Mouse (Mus musculus) hindbrain, embryonic 13.5 days (tissue): ENCODE measurements around the gene Kiz. TPM values are rescaled to one million over a fixed set of nuclear protein-coding genes. Genes with fewer than 3 reads are reported as not detected.

Experiments
- ATAC-seq: fragments of 200-750 bp; cut with Nextera tagmentation; 2 replicates; pipeline ENCODE4 v1.8.0; 2017; ENCODE audit warnings: moderate TSS enrichment; ENCODE audit not compliant: low FRiP score
- H3K27ac ChIP-seq: fragments of 300-500 bp; sonication (generic); 2 replicates; pipeline ENCODE4 v1.5.1; 2015; ENCODE audit warnings: inconsistent platforms, mild to moderate bottlenecking, moderate library complexity
- H3K27me3 ChIP-seq: fragments of 300-500 bp; sonication (generic); 2 replicates; pipeline ENCODE4 v1.6.1; 2015; ENCODE audit warnings: mild to moderate bottlenecking, inconsistent platforms
- H3K36me3 ChIP-seq: fragments of 300-500 bp; sonication (generic); 2 replicates; pipeline ENCODE4 v1.6.1; 2015; ENCODE audit warnings: mild to moderate bottlenecking, inconsistent platforms
- H3K4me1 ChIP-seq: fragments of 300-500 bp; sonication (generic); replicated peaks from 2 replicates; pipeline ENCODE4 v1.6.1; 2015; ENCODE audit warnings: inconsistent platforms
- H3K4me2 ChIP-seq: fragments of 300-500 bp; sonication (generic); 2 replicates; pipeline ENCODE4 v1.6.1; 2015; ENCODE audit warnings: inconsistent platforms, mild to moderate bottlenecking, moderate library complexity
- H3K4me3 ChIP-seq: fragments of 300-500 bp; sonication (generic); 2 replicates; pipeline ENCODE4 v1.5.1; 2015; ENCODE audit warnings: mild to moderate bottlenecking, inconsistent platforms
- H3K9ac ChIP-seq: fragments of 300-500 bp; sonication (generic); 2 replicates; pipeline ENCODE4 v1.6.1; 2015; ENCODE audit warnings: mild to moderate bottlenecking, inconsistent platforms
- H3K9me3 ChIP-seq: fragments of 300-500 bp; sonication (generic); 2 replicates; pipeline ENCODE4 v1.6.1; 2016; ENCODE audit warnings: inconsistent platforms
- WGBS: fragments of 180-500 bp; shearing (Covaris S2); methylation state at CpG from one replicate; pipeline ENCODE4 v1.1.7; 2015; 5-methylcytosine and 5-hydroxymethylcytosine counted together
- polyA plus RNA-seq: library from polyadenylated mRNA; unstranded; fragments of >200 nt; fragmentation: Nextera tagmentation; extraction: Ambion mirVana; gene quantifications from 2 replicates; pipeline ENCODE4 v1.2.1, GENCODE M21; 2015

The Kiz gene
- polyA plus RNA-seq, 1 experiment from 2014 or later: 28.3 TPM

GRCm38 (mm10) chr2:146948223-146948776, 92.6 kb downstream of the Kiz start:
- Histone ChIP-seq H3K9me3 (no peaks in the 10 kb centered on the region), H3K36me3 (no peaks in the 10 kb centered on the region), H3K4me1 (no peaks in the 10 kb centered on the region), H3K9ac (no peak overlapping the region), H3K4me3 (no peak overlapping the region), H3K27me3 (peaks cover 73% of the 10 kb centered on the region), H3K4me2 (no peak overlapping the region), H3K27ac (no peak overlapping the region)
- ATAC-seq: no peak
- 32% methylated on average over 8 of the region's 8 CpGs for WGBS

GRCm38 (mm10) chr2:146956366-146956765, 100.7 kb downstream of the Kiz start:
- Histone ChIP-seq H3K27me3 (peaks cover 51% of the 10 kb centered on the region), H3K4me1 (peaks cover 3% of the 10 kb centered on the region; the same call in 1 of the 2 replicates), H3K4me2 (no peak overlapping the region), H3K9ac (no peak overlapping the region), H3K36me3 (no peaks in the 10 kb centered on the region), H3K4me3 (no peak overlapping the region), H3K9me3 (no peaks in the 10 kb centered on the region), H3K27ac (no peak overlapping the region)
- no peak for ATAC-seq
- 11% methylated on average over 6 of the region's 6 CpGs for WGBS

- ATAC-seq: peak; percentile 92
- H3K9ac ChIP-seq: peak overlapping the region; percentile 65
- H3K4me3 ChIP-seq: peak overlapping the region; percentile 39
- H3K27ac ChIP-seq: peak overlapping the region; percentile 89
- H3K9me3 ChIP-seq: no peaks in the 10 kb centered on the region
- 7% methylated on average over 11 of the region's 11 CpGs for WGBS
- H3K4me2 ChIP-seq: peak overlapping the region; percentile 68
- H3K36me3 ChIP-seq: no peaks in the 10 kb centered on the region
- peaks cover 3% of the 10 kb centered on the region; the same call in 1 of the 2 replicates for H3K4me1 ChIP-seq
- H3K27me3 ChIP-seq: peaks cover 42% of the 10 kb centered on the region
Measured at GRCm38 (mm10) chr2:146958398-146958911, 102.8 kb downstream of the Kiz start.

- peak overlapping the region; percentile 39 for H3K4me3 ChIP-seq
- peak overlapping the region; percentile 89 for H3K27ac ChIP-seq
- H3K9ac ChIP-seq: peak overlapping the region; percentile 65
- under 1% methylated on average over 21 of the region's 21 CpGs for WGBS
- no peaks in the 10 kb centered on the region for H3K36me3 ChIP-seq
- peaks cover 35% of the 10 kb centered on the region for H3K27me3 ChIP-seq
- peak; percentile 81 for ATAC-seq
- peaks cover 3% of the 10 kb centered on the region; the same call in 1 of the 2 replicates for H3K4me1 ChIP-seq
- H3K9me3 ChIP-seq: no peaks in the 10 kb centered on the region
- peak overlapping the region; percentile 68 for H3K4me2 ChIP-seq
Measured at GRCm38 (mm10) chr2:146958951-146959821, 103.5 kb downstream of the Kiz start.

- Histone ChIP-seq H3K9me3 (no peaks in the 10 kb centered on the region), H3K4me1 (no peaks in the 10 kb centered on the region), H3K4me3 (no peak overlapping the region), H3K9ac (no peak overlapping the region), H3K27ac (no peak overlapping the region), H3K27me3 (no peaks in the 10 kb centered on the region), H3K36me3 (peaks cover 6% of the 10 kb centered on the region), H3K4me2 (no peak overlapping the region)
- no peak for ATAC-seq
- 87% methylated on average over 3 of the region's 3 CpGs for WGBS
Measured at GRCm38 (mm10) chr2:146975024-146975423, 119.4 kb downstream of the Kiz start.

- no peak overlapping the region for H3K9ac ChIP-seq
- ATAC-seq: no peak
- H3K4me1 ChIP-seq: no peaks in the 10 kb centered on the region
- no peaks in the 10 kb centered on the region for H3K9me3 ChIP-seq
- H3K36me3 ChIP-seq: peaks cover under 1% of the 10 kb centered on the region
- no peak overlapping the region for H3K4me2 ChIP-seq
- H3K27ac ChIP-seq: no peak overlapping the region
- H3K4me3 ChIP-seq: no peak overlapping the region
- 0 out of 2 replicates have a peak, but pooled peaks cover 2% of the 10 kb centered on the region for H3K27me3 ChIP-seq
- 75% methylated on average over 3 of the region's 3 CpGs for WGBS
Measured at GRCm38 (mm10) chr2:146975453-146976028, 119.9 kb downstream of the Kiz start.

- Histone ChIP-seq H3K4me3 (no peak overlapping the region), H3K9ac (no peak overlapping the region), H3K4me2 (no peak overlapping the region), H3K27me3 (0 out of 2 replicates have a peak, but pooled peaks cover 2% of the 10 kb centered on the region), H3K27ac (no peak overlapping the region), H3K36me3 (no peaks in the 10 kb centered on the region), H3K4me1 (no peaks in the 10 kb centered on the region), H3K9me3 (no peaks in the 10 kb centered on the region)
- WGBS: 91% methylated on average over 2 of the region's 2 CpGs
- ATAC-seq: no peak
Measured at GRCm38 (mm10) chr2:146982786-146983185, 127.1 kb downstream of the Kiz start.

GRCm38 (mm10) chr2:146984831-146985230, 129.2 kb downstream of the Kiz start:
- Histone ChIP-seq H3K4me3 (no peak overlapping the region), H3K4me2 (no peak overlapping the region), H3K4me1 (no peaks in the 10 kb centered on the region), H3K9ac (no peak overlapping the region), H3K27ac (no peak overlapping the region), H3K27me3 (0 out of 2 replicates have a peak, but pooled peaks cover 2% of the 10 kb centered on the region), H3K9me3 (no peaks in the 10 kb centered on the region), H3K36me3 (no peaks in the 10 kb centered on the region)
- no peak for ATAC-seq
- 97% methylated on average over 2 of the region's 2 CpGs for WGBS

- H3K9me3 ChIP-seq: no peaks in the 10 kb centered on the region
- 96% methylated on average over 1 of the region's 1 CpGs for WGBS
Measured at GRCm38 (mm10) chr2:146985807-146986206, 130.1 kb downstream of the Kiz start.

GRCm38 (mm10) chr2:146986429-146986828, 130.8 kb downstream of the Kiz start:
- Histone ChIP-seq H3K36me3 (no peaks in the 10 kb centered on the region), H3K27ac (no peak overlapping the region), H3K4me2 (no peak overlapping the region), H3K4me3 (no peak overlapping the region), H3K9me3 (no peaks in the 10 kb centered on the region), H3K4me1 (no peaks in the 10 kb centered on the region), H3K9ac (no peak overlapping the region), H3K27me3 (no peaks in the 10 kb centered on the region)
- no peak for ATAC-seq

More at GRCm38 (mm10) chr2:146985807-146986206, 130.1 kb downstream of the Kiz start:
- H3K27me3 ChIP-seq: no peaks in the 10 kb centered on the region
- no peak overlapping the region for H3K27ac ChIP-seq
- no peak for ATAC-seq
- no peaks in the 10 kb centered on the region for H3K36me3 ChIP-seq
- H3K4me3 ChIP-seq: no peak overlapping the region
- no peak overlapping the region for H3K9ac ChIP-seq
- H3K4me1 ChIP-seq: no peaks in the 10 kb centered on the region
- no peak overlapping the region for H3K4me2 ChIP-seq

- no peaks in the 10 kb centered on the region for H3K9me3 ChIP-seq
- no peak overlapping the region for H3K9ac ChIP-seq
- no peak overlapping the region for H3K4me3 ChIP-seq
- H3K27me3 ChIP-seq: no peaks in the 10 kb centered on the region
- no peak for ATAC-seq
- H3K27ac ChIP-seq: no peak overlapping the region
- H3K4me1 ChIP-seq: peaks cover 7% of the 10 kb centered on the region
- no peak overlapping the region for H3K4me2 ChIP-seq
- no peaks in the 10 kb centered on the region; the same call in 1 of the 2 replicates for H3K36me3 ChIP-seq
- 92% methylated on average over 2 of the region's 2 CpGs for WGBS
Measured at GRCm38 (mm10) chr2:147007265-147007664, 151.6 kb downstream of the Kiz start.

- no peak overlapping the region for H3K4me2 ChIP-seq
- no peak for ATAC-seq
- H3K36me3 ChIP-seq: no peaks in the 10 kb centered on the region; the same call in 1 of the 2 replicates
Measured at GRCm38 (mm10) chr2:147009084-147009483, 153.4 kb downstream of the Kiz start.

More at GRCm38 (mm10) chr2:147009084-147009483, 153.4 kb downstream of the Kiz start:
- H3K4me3 ChIP-seq: no peak overlapping the region
- H3K4me1 ChIP-seq: peaks cover 12% of the 10 kb centered on the region
- no peaks in the 10 kb centered on the region for H3K9me3 ChIP-seq
- H3K27ac ChIP-seq: no peak overlapping the region
- no peaks in the 10 kb centered on the region for H3K27me3 ChIP-seq
- no peak overlapping the region for H3K9ac ChIP-seq
